Mouse (Mus musculus) layer of hippocampus, adult 2 months (tissue): ENCODE results near the gene Npm3. TPM values are rescaled to one million over a fixed set of nuclear protein-coding genes. Genes with fewer than 3 reads are reported as not detected.
A peak's percentile ranks its signal among the peaks of the same experiment; 100 is the strongest.

Experiments
- DNase-seq, 2 experiments: peaks; one replicate each; pipeline ENCODE4 v3.0.0; 2022; ENCODE audit warnings: low spot score in 2 of 2
- H3K27ac ChIP-seq: fragments of 200-600 bp; 2 replicates; pipeline ENCODE4 v1.8.1; 2022
- H3K4me3 ChIP-seq: fragments of 200-600 bp; 2 replicates; pipeline ENCODE4 v1.8.1; 2022; ENCODE audit warnings: mild to moderate bottlenecking
- CTCF ChIP-seq: fragments of 200-600 bp; conservative IDR thresholded peaks from 2 replicates; pipeline ENCODE4 v1.8.1; 2022; ENCODE audit warnings: antibody characterized with exemption, mild to moderate bottlenecking, moderate library complexity
- total RNA-seq, 2 experiments: library from RNA; stranded (reverse); gene quantifications; 2 replicates each; pipeline ENCODE4 v1.2.3; 2021

Npm3 gene
- total RNA-seq, 2 experiments from 2014 or later = 7.3 to 9.7 TPM

GRCm38 (mm10) chr19:45736855-45737207, 12.6 kb downstream of the Npm3 start:
- TF ChIP-seq CTCF = no peak
- H3K27ac ChIP-seq = no peak overlapping the region
- DNase-seq = no peak
- peak overlapping the region; percentile 41 for H3K4me3 ChIP-seq

GRCm38 (mm10) chr19:45736241-45736640, 13.2 kb downstream of the Npm3 start:
- no peak for DNase-seq
- TF ChIP-seq CTCF = no peak
- Histone ChIP-seq H3K27ac (no peak overlapping the region), H3K4me3 (no peak overlapping the region)

GRCm38 (mm10) chr19:45734762-45735161, 14.6 kb downstream of the Npm3 start:
- TF ChIP-seq CTCF = no peak
- Histone ChIP-seq H3K27ac (no peak overlapping the region), H3K4me3 (no peak overlapping the region)
- DNase-seq = no peak

GRCm38 (mm10) chr19:45734191-45734590, 15.2 kb downstream of the Npm3 start:
- DNase-seq = no peak
- Histone ChIP-seq H3K27ac (no peak overlapping the region), H3K4me3 (no peak overlapping the region)
- TF ChIP-seq CTCF = no peak

- H3K27ac ChIP-seq = no peak overlapping the region
- no peak for TF ChIP-seq CTCF
- H3K4me3 ChIP-seq = no peak overlapping the region
- DNase-seq = no peak
These were observed 15.8 kb downstream of the Npm3 start for GRCm38 (mm10) chr19:45733564-45733963.

GRCm38 (mm10) chr19:45731658-45732057, 17.7 kb downstream of the Npm3 start:
- no peak for DNase-seq
- no peak for TF ChIP-seq CTCF
- no peak overlapping the region for H3K4me3 ChIP-seq
- H3K27ac ChIP-seq = no peak overlapping the region

- no peak overlapping the region for H3K4me3 ChIP-seq
- TF ChIP-seq CTCF = no peak
- H3K27ac ChIP-seq = no peak overlapping the region
- no peak for DNase-seq
These were observed 19.3 kb downstream of the Npm3 start for GRCm38 (mm10) chr19:45730042-45730441.

GRCm38 (mm10) chr19:45727231-45727630, 22.2 kb downstream of the Npm3 start:
- DNase-seq = no peak
- no peak for TF ChIP-seq CTCF
- H3K27ac ChIP-seq = no peak overlapping the region
- no peak overlapping the region for H3K4me3 ChIP-seq

GRCm38 (mm10) chr19:45725677-45726277, 23.6 kb downstream of the Npm3 start:
- TF ChIP-seq CTCF = no peak
- no peak overlapping the region for H3K27ac ChIP-seq
- no peak for DNase-seq
- H3K4me3 ChIP-seq = no peak overlapping the region

- Histone ChIP-seq H3K4me3 (no peak overlapping the region), H3K27ac (no peak overlapping the region)
- DNase-seq = no peak
- peak; percentile 53 for TF ChIP-seq CTCF
These were observed 27.2 kb downstream of the Npm3 start for GRCm38 (mm10) chr19:45722188-45722587.

GRCm38 (mm10) chr19:45718286-45718685, 31.1 kb downstream of the Npm3 start:
- no peak for DNase-seq
- peak overlapping the region; percentile 57 for H3K27ac ChIP-seq
- no peak for TF ChIP-seq CTCF
- peak overlapping the region; percentile 21 for H3K4me3 ChIP-seq

- DNase-seq = peak; percentile 41 to 44
- Histone ChIP-seq H3K4me3 (peak overlapping the region; percentile 21), H3K27ac (peak overlapping the region; percentile 57)
- TF ChIP-seq CTCF = peak; percentile 71
These were observed 31.7 kb downstream of the Npm3 start for GRCm38 (mm10) chr19:45717493-45718220.

GRCm38 (mm10) chr19:45708704-45709103, 40.7 kb downstream of the Npm3 start:
- DNase-seq = no peak
- H3K27ac ChIP-seq = no peak overlapping the region
- no peak for TF ChIP-seq CTCF

More at GRCm38 (mm10) chr19:45708704-45709103, 40.7 kb downstream of the Npm3 start:
- H3K4me3 ChIP-seq = no peak overlapping the region

Other genes starting within 250 kb of the Npm3 start
- 1 to 10 TPM; 9.9 TPM for gene Poll, start 189.1 kb downstream of the Npm3 start, total RNA-seq
- gene Gm17018, start 189.0 kb downstream of the Npm3 start, total RNA-seq = 10 to 100 TPM; 55.4 to 65.4 TPM
- 10 to 100 TPM; 35.4 to 38.7 TPM for gene Fbxw4, start 89.3 kb downstream of the Npm3 start, total RNA-seq
- gene Fgf8, start 6.7 kb downstream of the Npm3 start, total RNA-seq = not detected
- gene Mgea5, start 34.2 kb upstream of the Npm3 start, total RNA-seq = 100 to 1,000 TPM; 166 to 170 TPM
- gene Kcnip2, start 66.5 kb upstream of the Npm3 start, total RNA-seq = 100 to 1,000 TPM; 212 to 222 TPM
- gene Armh3, start 248.9 kb upstream of the Npm3 start, total RNA-seq = 10 to 100 TPM; 19.0 to 20.6 TPM